Mouse (Mus musculus) right cerebral cortex, adult 2 months (tissue): ENCODE measurements at regions not wholly inside any gene's neighbourhood (a gene's known extent, or its start where the extent isn't known, plus 50 kb on each side); places are given as distances from the start of the nearest gene placed in this dataset.
A peak's percentile ranks its signal among the peaks of the same experiment; 100 is the strongest.
"Not testable (repeated sequence)": the region's sequence is repeated elsewhere in the genome, so short reads cannot be mapped to it uniquely, and the experiment has no call there.

Experiments
- DNase-seq, 2 experiments: peaks; one replicate each; pipeline ENCODE4 v3.0.0; 2021 to 2022; ENCODE audit warnings: low spot score in 2 of 2

- DNase-seq = no peak
Measured at GRCm38 (mm10) chr4:131159712-131160111, 215.5 kb downstream of the Matn1 start.

- no peak for DNase-seq
Measured at GRCm38 (mm10) chr4:131160135-131160534, 215.9 kb downstream of the Matn1 start.

GRCm38 (mm10) chr4:131161501-131161900 is 217.3 kb downstream of the Matn1 start:
- DNase-seq = no peak

- DNase-seq = no peak
Measured at GRCm38 (mm10) chr4:131163782-131164315, 219.7 kb downstream of the Matn1 start.

- DNase-seq = no peak
Measured at GRCm38 (mm10) chr4:131166574-131167270, 222.5 kb downstream of the Matn1 start.

- DNase-seq = no peak
Measured at GRCm38 (mm10) chr4:131167921-131168320, 223.7 kb downstream of the Matn1 start.

GRCm38 (mm10) chr4:131173783-131174460 is 229.7 kb downstream of the Matn1 start:
- DNase-seq = no peak

GRCm38 (mm10) chr4:131176701-131177100 is 232.5 kb downstream of the Matn1 start:
- no peak for DNase-seq

GRCm38 (mm10) chr4:131177889-131178288 is 233.7 kb downstream of the Matn1 start:
- no peak for DNase-seq

GRCm38 (mm10) chr4:131178642-131179041 is 234.5 kb downstream of the Matn1 start:
- DNase-seq = not testable (repeated sequence)

GRCm38 (mm10) chr4:131188066-131188465 is 243.9 kb downstream of the Matn1 start:
- DNase-seq = no peak

GRCm38 (mm10) chr4:131191106-131191880 is 247.1 kb downstream of the Matn1 start:
- peak; percentile 33 to 42 for DNase-seq

GRCm38 (mm10) chr4:131193900-131194419 is 249.8 kb downstream of the Matn1 start:
- no peak for DNase-seq

- no peak for DNase-seq
Measured at GRCm38 (mm10) chr4:131196147-131196546, 252.0 kb downstream of the Matn1 start.

- DNase-seq = no peak
Measured at GRCm38 (mm10) chr4:131203721-131204120, 259.5 kb downstream of the Matn1 start.

GRCm38 (mm10) chr4:131204722-131205121 is 260.5 kb downstream of the Matn1 start:
- DNase-seq = no peak

GRCm38 (mm10) chr4:131205127-131205526 is 260.9 kb downstream of the Matn1 start:
- no peak for DNase-seq

- DNase-seq = no peak
Measured at GRCm38 (mm10) chr4:131205685-131206084, 261.5 kb downstream of the Matn1 start.

- DNase-seq = no peak
Measured at GRCm38 (mm10) chr4:131206181-131206885, 262.1 kb downstream of the Matn1 start.

- no peak for DNase-seq
Measured at GRCm38 (mm10) chr4:131206886-131207200, 262.7 kb downstream of the Matn1 start.

GRCm38 (mm10) chr4:131207249-131207648 is 263.1 kb downstream of the Matn1 start:
- no peak for DNase-seq

- peak; percentile 59 to 63 for DNase-seq
Measured at GRCm38 (mm10) chr4:131208166-131208565, 264.0 kb downstream of the Matn1 start.
